Mouse (Mus musculus): ENCODE measurements at regions not wholly inside any gene's neighbourhood (a gene's known extent, or its start where the extent isn't known, plus 50 kb on each side); places are given as distances from the start of the nearest gene placed in this dataset.

DNA sequence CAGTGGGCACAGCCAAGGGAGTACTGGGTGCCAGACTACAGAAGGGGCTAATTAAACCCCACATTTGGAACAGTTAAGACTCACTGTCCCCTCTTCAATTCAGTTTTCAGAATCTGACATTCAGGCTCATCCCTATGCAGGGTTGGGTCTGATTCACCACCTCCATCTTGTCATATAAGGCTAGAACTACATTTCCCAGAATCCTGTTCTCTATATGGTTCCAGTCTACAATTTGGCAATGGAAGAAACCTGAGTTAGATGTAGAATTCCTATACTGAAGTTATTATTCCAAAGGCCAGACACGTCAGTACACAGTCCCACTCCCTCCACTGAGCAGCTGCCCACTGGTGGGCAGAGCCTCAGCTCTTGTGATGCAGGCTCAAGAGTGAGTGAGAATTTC is 99.4 kb upstream of the Klf14 start:
- intact Hi-C loops (cut with DNase I), result no loop called here
- DNase-seq, result no peak

- intact Hi-C loops (cut with DNase I), result no loop called here
- no peak for DNase-seq
Measured at GRCm38 (mm10) chr6:31058961-31059360, 100.1 kb upstream of the Klf14 start.

DNA sequence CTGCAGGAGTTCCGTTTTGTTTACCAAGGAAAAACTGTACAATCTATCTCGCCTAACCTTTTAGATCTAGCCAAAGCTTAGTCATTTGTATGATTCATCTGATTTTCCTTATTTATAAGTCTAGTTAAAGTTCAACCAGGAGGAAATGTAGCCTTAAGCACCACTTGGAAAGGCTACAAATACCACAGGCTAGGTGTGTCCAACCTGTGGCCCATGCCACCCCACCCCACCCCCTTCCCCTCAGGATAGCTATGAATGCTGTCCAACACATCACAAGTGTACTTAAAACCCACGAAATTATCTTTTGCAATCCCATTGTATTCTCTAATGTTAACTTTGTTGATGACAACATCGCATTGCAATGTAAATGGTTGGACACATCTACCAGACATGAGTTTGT is 102.9 kb upstream of the Klf14 start:
- no peak for DNase-seq
- intact Hi-C loops (cut with DNase I), result no loop called here

- intact Hi-C loops (cut with DNase I), result no loop called here
- no peak for DNase-seq
Measured at GRCm38 (mm10) chr6:31065419-31065818, 106.5 kb upstream of the Klf14 start.

GRCm38 (mm10) chr6:31066861-31067260 is 108.0 kb upstream of the Klf14 start:
- no peak for DNase-seq
- intact Hi-C loops (cut with DNase I), result no loop called here

GRCm38 (mm10) chr6:31067453-31067852 is 108.6 kb upstream of the Klf14 start:
- intact Hi-C loops (cut with DNase I), result no loop called here
- DNase-seq, result no peak

GRCm38 (mm10) chr6:31069243-31069642 is 110.4 kb upstream of the Klf14 start:
- no peak for DNase-seq
- intact Hi-C loops (cut with DNase I), result no loop called here

DNA sequence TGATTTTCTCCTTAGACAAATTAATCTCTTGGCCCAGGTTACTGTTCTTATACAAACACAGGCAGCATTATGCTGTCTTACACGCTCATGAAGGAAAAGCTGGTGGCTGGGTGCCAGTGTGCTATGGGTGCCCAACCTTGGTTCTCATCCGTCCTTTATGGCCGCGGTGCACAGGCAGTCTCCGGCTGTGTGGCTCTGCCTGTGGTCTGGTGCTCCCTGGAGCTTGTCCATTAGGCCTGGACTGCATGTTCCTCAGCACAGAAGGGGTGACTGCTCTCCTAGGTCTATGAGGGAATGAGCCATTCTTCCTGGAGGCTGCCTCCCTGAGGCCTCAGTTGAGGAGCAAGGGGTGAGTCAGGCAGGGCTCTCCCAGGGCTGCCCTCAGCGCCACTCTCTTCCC is 111.7 kb upstream of the Klf14 start:
- DNase-seq, result no peak
- intact Hi-C loops (cut with DNase I), result loop anchor here (10.0 kb wide), 1 partner anchor 254 kb away; no protein-coding TSS in a partner anchor

GRCm38 (mm10) chr6:31070966-31071365 is 112.1 kb upstream of the Klf14 start:
- DNase-seq, result no peak
- intact Hi-C loops (cut with DNase I), result loop anchor here (10.0 kb wide), 1 partner anchor 254 kb away; no protein-coding TSS in a partner anchor

DNA sequence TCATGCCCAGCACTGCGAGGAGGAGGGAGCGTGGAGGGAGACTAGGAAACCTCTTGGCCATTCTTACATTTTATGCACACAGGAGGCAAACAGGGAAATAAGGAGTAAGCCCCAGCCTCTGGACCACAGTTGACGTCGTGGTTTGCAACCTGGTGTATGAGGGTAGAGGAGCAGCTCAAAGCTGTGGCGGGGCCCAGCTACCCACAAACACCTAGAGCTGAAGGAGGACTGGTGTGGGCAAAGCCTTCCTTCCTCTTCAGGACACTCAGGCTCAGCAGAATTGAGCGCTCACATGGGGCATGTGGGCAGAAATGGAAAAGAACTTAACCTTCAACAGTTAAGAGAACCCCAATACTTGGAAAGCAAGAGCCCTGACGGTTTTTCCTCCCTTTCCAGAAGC is 113.2 kb upstream of the Klf14 start:
- intact Hi-C loops (cut with DNase I), result loop anchor here (10.0 kb wide), 1 partner anchor 253 kb away; no protein-coding TSS in a partner anchor
- DNase-seq, result no peak

GRCm38 (mm10) chr6:31072559-31072958 is 113.7 kb upstream of the Klf14 start:
- DNase-seq, result no peak
- intact Hi-C loops (cut with DNase I), result loop anchor here (10.0 kb wide), 1 partner anchor 252 kb away; no protein-coding TSS in a partner anchor

- no peak for DNase-seq
Measured at GRCm38 (mm10) chr6:31073338-31073737, 114.5 kb upstream of the Klf14 start.

DNA sequence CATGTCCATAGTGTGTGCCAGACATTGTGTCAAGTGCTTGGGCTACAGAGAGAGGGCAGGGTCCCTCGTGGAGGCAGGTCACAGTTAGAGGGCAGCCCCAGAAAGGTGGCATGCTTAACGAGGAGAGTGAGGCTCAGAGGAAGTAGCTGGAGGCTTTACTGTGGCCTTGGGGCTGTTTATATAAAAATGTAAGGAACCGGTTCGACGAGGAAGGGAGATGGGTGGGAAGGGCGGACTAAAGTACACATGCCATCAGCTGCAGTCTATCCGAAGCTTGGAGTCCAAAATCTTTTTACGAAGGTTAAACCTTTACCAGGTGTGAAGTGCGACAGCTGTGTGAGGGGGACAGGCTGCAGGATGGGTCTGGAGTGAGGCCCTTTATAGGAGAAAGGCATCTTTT is 115.5 kb upstream of the Klf14 start:
- DNase-seq, result no peak
- intact Hi-C loops (cut with DNase I), result loop anchor here (2.0 to 10.0 kb wide), 2 partner anchors 82 to 250 kb away; no protein-coding TSS in a partner anchor

More at GRCm38 (mm10) chr6:31073338-31073737, 114.5 kb upstream of the Klf14 start:
- intact Hi-C loops (cut with DNase I), result loop anchor here (10.0 kb wide), 1 partner anchor 251 kb away; no protein-coding TSS in a partner anchor

- intact Hi-C loops (cut with DNase I), result loop anchor here (1.0 to 10.0 kb wide), 4 partner anchors 82 to 377 kb away; no protein-coding TSS in a partner anchor
- DNase-seq, result no peak
Measured at GRCm38 (mm10) chr6:31075209-31075571, 116.3 kb upstream of the Klf14 start.

DNA sequence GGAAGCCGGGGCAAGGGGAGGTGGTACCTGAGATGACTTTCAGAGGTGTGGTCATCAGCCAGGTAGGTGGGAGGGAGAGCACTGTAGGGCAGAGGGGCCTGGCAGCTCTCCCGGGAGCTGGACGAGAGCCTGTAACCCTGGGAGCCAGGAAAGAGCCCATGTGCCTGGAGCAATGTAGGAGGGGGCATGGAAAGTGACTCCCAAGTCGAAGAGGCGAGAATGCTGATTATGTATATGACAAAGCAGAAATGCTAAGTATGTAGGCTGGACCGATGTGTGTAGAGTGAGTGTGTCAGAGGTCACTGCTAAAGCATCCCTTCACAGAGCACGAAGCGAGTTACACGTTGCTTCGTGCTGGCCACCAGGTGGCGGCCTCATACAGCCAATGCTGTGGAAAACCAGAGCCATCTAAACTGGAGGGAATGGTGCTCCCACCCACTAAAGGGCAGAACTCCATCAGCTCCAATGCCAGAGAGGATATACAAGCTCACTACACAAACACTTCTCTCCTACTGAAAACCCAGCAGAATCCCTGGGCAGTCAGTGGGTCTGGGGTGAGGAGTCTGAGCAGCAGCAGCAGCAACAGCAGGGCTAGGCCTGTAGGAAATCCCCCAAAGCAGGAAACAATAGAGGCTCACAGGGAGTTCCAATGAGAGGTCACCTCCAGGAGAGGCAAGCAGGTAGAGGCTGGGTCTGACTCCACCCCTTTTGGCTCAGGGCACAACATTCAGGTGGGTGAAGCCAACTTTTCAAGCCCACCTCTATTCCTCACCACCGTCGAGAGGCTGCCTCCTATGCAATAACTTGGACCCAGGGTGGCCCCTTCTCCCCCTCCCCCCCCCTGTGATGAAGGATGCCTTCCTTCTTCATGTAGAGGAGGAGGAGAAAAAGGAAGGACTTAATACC is 116.9 kb upstream of the Klf14 start:
- intact Hi-C loops (cut with DNase I), result loop anchor here (1.0 to 10.0 kb wide), 4 partner anchors 81 to 376 kb away; no protein-coding TSS in a partner anchor
- peak; percentile 82 to 88 for DNase-seq

DNA sequence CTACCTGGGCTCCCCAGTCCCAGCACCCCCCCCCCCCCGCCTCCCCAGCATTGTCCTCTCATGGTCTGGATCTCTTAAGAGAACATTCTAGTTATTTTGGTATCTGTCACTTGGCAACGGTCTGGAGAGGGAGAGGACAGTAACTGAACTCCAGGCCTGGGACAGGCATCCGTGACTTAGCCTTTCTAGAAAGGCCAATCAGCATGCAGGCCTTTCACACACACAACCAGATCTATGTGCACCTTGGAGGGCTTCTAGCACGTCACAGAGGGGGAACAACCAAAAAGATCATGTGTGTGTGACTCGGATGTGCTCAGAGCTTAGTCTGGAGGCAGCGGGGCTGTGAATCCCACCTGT is 117.6 kb upstream of the Klf14 start:
- no peak for DNase-seq
- intact Hi-C loops (cut with DNase I), result loop anchor here (5.0 to 10.0 kb wide), 2 partner anchors 248 to 376 kb away; no protein-coding TSS in a partner anchor

- intact Hi-C loops (cut with DNase I), result loop anchor here (5.0 to 10.0 kb wide), 2 partner anchors 248 to 375 kb away; no protein-coding TSS in a partner anchor
- DNase-seq, result no peak
Measured at GRCm38 (mm10) chr6:31077216-31077615, 118.3 kb upstream of the Klf14 start.

- intact Hi-C loops (cut with DNase I), result loop anchor here (5.0 to 10.0 kb wide), 2 partner anchors 247 to 375 kb away; no protein-coding TSS in a partner anchor
- DNase-seq, result no peak
Measured at GRCm38 (mm10) chr6:31077779-31078178, 118.9 kb upstream of the Klf14 start.

DNA sequence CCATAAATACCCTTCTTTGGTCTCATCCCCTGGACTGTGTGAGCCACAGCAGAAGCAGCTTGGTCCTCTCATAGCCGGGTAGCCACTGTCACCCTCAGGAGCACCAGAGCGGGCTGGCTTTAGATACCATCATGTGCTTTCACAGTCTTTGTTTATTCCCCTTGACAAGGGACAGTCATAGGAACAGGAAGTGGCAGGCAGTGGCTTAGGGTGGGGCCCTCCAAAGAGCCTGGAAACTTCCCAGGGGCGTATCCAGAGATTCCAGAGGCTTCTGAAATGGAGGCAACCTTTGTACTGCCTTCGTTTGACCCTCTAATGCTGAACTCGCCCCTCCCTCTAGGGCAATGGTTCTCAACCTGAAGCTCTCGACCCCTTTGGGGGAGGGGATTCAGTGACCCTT is 119.5 kb upstream of the Klf14 start:
- peak; percentile 53 to 64 for DNase-seq
- intact Hi-C loops (cut with DNase I), result loop anchor here (5.0 to 10.0 kb wide), 2 partner anchors 246 to 374 kb away; no protein-coding TSS in a partner anchor

- intact Hi-C loops (cut with DNase I), result loop anchor here (5.0 to 10.0 kb wide), 2 partner anchors 245 to 373 kb away; no protein-coding TSS in a partner anchor
- peak in 1 of 2 experiments; percentile 24 for DNase-seq
Measured at GRCm38 (mm10) chr6:31079586-31080259, 120.8 kb upstream of the Klf14 start.

- no peak for DNase-seq
- intact Hi-C loops (cut with DNase I), result no loop called here
Measured at GRCm38 (mm10) chr6:31080279-31080678, 121.4 kb upstream of the Klf14 start.

Measured in heart, postnatal 14 days (tissue).